In the genomic region with DNA sequence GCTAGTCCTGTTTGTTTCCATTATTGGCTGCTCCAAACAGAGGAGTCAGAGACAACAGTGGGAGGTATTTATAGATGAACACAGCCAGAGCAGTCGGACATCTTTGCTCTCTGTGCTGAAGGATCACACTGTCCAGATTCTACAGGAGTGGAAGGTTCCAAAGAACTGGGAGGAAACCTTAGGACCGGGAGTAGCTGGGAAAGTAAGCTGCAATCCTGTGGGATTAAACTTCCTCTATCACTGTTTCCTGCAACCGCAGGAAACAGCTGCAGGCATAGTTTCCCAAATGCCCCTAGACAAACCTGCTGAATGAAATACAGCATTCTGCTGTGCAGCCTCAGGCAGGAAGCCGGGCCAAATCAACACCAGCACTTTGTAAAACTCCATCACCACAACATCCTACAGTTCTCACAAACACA, we compare ENCODE assay signal across 9 mouse cellular contexts.
A peak's percentile ranks its signal among the peaks of the same experiment; 100 is the strongest.
DNase-seq lines count a peak whose midpoint lies in the region; ATAC-seq lines count a peak whose summit lies in the region.
"Had no signal": no experiment of that assay in that cellular context is flagged by ENCODE, and none has a peak within 500 bp of the region (broad histone marks: within the 10 kb centered on the region; RNA-seq: fewer than 3 reads in every experiment).

No protein-coding gene starts in this region.

- peaks cover 5% of the 10 kb centered on the region; the same call in 1 of the 2 replicates for H3K4me1 ChIP-seq in forebrain, embryonic 11.5 days (replicated peaks; ENCODE audit: control insufficient read depth, insufficient read depth, low read length)
- peaks cover 10% of the 10 kb centered on the region for H3K4me1 ChIP-seq in lung, embryonic 16.5 days (replicated peaks; ENCODE audit: control insufficient read depth, insufficient read depth, low read length)

- no peaks in the 10 kb centered on the region for H3K27me3 ChIP-seq in forebrain, embryonic 11.5 days (ENCODE audit: control insufficient read depth, insufficient read depth, low read length)
- no peaks in the 10 kb centered on the region for H3K27me3 ChIP-seq in lung, embryonic 16.5 days (ENCODE audit: control insufficient read depth, insufficient read depth, low read depth, low read length)

- H3K36me3 ChIP-seq in forebrain, embryonic 11.5 days (ENCODE audit: control insufficient read depth, insufficient read depth, low read length): no peaks in the 10 kb centered on the region
- no peaks in the 10 kb centered on the region for H3K36me3 ChIP-seq in lung, embryonic 16.5 days (ENCODE audit: control insufficient read depth, insufficient read depth, low read length)

- H3K9me3 ChIP-seq in forebrain, embryonic 11.5 days (ENCODE audit: control insufficient read depth, low read length): no peaks in the 10 kb centered on the region
- no peaks in the 10 kb centered on the region for H3K9me3 ChIP-seq in lung, embryonic 16.5 days (ENCODE audit: control insufficient read depth, low read length)

- 68% methylated on average over 4 of the region's 4 CpGs for WGBS in forebrain, embryonic 11.5 days
- 28% methylated on average over 4 of the region's 4 CpGs for WGBS in lung, embryonic 16.5 days

- no peak for ATAC-seq in forebrain, embryonic 11.5 days (replicated peaks; ENCODE audit: low FRiP score)
- ATAC-seq in lung, embryonic 16.5 days (ENCODE audit: low read depth): peak; percentile 82
- ATAC-seq in CD4-positive, CD25-positive, alpha-beta regulatory T cell, adult 4 months: no peak

- no peak overlapping the region for H3K9ac ChIP-seq in forebrain, embryonic 11.5 days (ENCODE audit: low read length)
- no peak overlapping the region for H3K9ac ChIP-seq in lung, embryonic 16.5 days (ENCODE audit: low read length)
- H3K9ac ChIP-seq: liver, embryonic 14.5 days had no signal

- H3K4me2 ChIP-seq in forebrain, embryonic 11.5 days (ENCODE audit: low read depth, low read length, severe bottlenecking): no peak overlapping the region
- H3K4me2 ChIP-seq in lung, embryonic 16.5 days (ENCODE audit: low read depth, low read length): no peak overlapping the region

- DNase-seq in gastrocnemius, postnatal 25 days: peak; percentile 31
- no peak for DNase-seq in gastrocnemius, postnatal 4 days (ENCODE audit: low spot score in 2 of 2)
- no peak for DNase-seq in forebrain, embryonic 11.5 days (ENCODE audit: low spot score)
- peak; percentile 32 for DNase-seq in heart, postnatal 4 days
- DNase-seq in left cerebral cortex, postnatal 36 days (ENCODE audit: low spot score in 2 of 2): no peak
- DNase-seq in testis, postnatal 10 days (ENCODE audit: low spot score): no peak

- 0 out of 2 replicates have a peak overlapping the region, but pooled peaks have one; percentile 31 for H3K27ac ChIP-seq in forebrain, embryonic 11.5 days (ENCODE audit: low read depth, low read length)
- peak overlapping the region; percentile 68 for H3K27ac ChIP-seq in lung, embryonic 16.5 days (ENCODE audit: low read length)
- H3K27ac ChIP-seq: liver, embryonic 14.5 days had no signal

- intact Hi-C loops in left cerebral cortex, postnatal 36 days (cut with DNase I): no loop called here

- H3K4me3 ChIP-seq in forebrain, embryonic 11.5 days (ENCODE audit: low read depth, low read length): no peak overlapping the region
- H3K4me3 ChIP-seq in lung, embryonic 16.5 days (ENCODE audit: low read length): no peak overlapping the region

Comparison
In these comparisons a context has a peak if more than half of its experiments do, and no peak if none do; other contexts are left out.
1. DNase-seq: peak in gastrocnemius, postnatal 25 days (single experiment) and heart, postnatal 4 days (single experiment); none in gastrocnemius, postnatal 4 days (0 of 2), forebrain, embryonic 11.5 days (single experiment), left cerebral cortex, postnatal 36 days (0 of 2) and testis, postnatal 10 days (single experiment).